Mouse (Mus musculus) thymus, adult 2 months (tissue): Measurements from ENCODE around the gene Grin2c. TPM values are rescaled to one million over a fixed set of nuclear protein-coding genes. Genes with fewer than 3 reads are reported as not detected.

Source experiments
- DNase-seq: peaks from one replicate; pipeline ENCODE4 v3.0.0; 2021
- H3K27ac ChIP-seq: fragments of 200-500 bp; 2 replicates; pipeline ENCODE4 v1.5.1; 2012; ENCODE audit warnings: low read length, control low read depth; ENCODE audit not compliant: control insufficient read depth, insufficient read depth
- H3K27me3 ChIP-seq: fragments of 200-500 bp; 2 replicates; pipeline ENCODE4 v1.6.1; 2012; ENCODE audit warnings: mild to moderate bottlenecking, low read length, moderate library complexity, mixed read lengths; ENCODE audit not compliant: control insufficient read depth, insufficient read depth
- H3K36me3 ChIP-seq: fragments of 200-500 bp; 2 replicates; pipeline ENCODE4 v1.6.1; 2012; ENCODE audit warnings: mild to moderate bottlenecking, low read length, moderate library complexity; ENCODE audit not compliant: control insufficient read depth, insufficient read depth
- H3K4me1 ChIP-seq: fragments of 200-500 bp; replicated peaks from 2 replicates; pipeline ENCODE4 v1.6.1; 2012; ENCODE audit warnings: low read length; ENCODE audit not compliant: control insufficient read depth, insufficient read depth
- H3K4me3 ChIP-seq: fragments of 200-500 bp; 2 replicates; pipeline ENCODE4 v1.5.1; 2012; ENCODE audit warnings: mild to moderate bottlenecking, low read length, control low read depth, moderate library complexity; ENCODE audit not compliant: control insufficient read depth, insufficient read depth
- CTCF ChIP-seq: fragments of 200-500 bp; IDR thresholded peaks from 2 replicates; pipeline ENCODE4 v1.5.1; 2012; ENCODE audit warnings: mild to moderate bottlenecking, control low read depth, low read length, moderate library complexity, borderline replicate concordance; ENCODE audit not compliant: control insufficient read depth, poor library complexity, insufficient read depth; ENCODE audit errors: extremely low read depth
- POLR2A ChIP-seq: fragments of 200-500 bp; IDR thresholded peaks from 2 replicates; pipeline ENCODE4 v1.6.1; 2012; ENCODE audit warnings: mild to moderate bottlenecking, low read length, control low read depth, moderate library complexity; ENCODE audit not compliant: control insufficient read depth, poor library complexity, insufficient read depth; ENCODE audit errors: extremely low read depth
- WGBS: fragments of 180-500 bp; shearing (Covaris S2); methylation state at CpG from one replicate; pipeline ENCODE4 v1.1.7; 2018; 5-methylcytosine and 5-hydroxymethylcytosine counted together
- polyA plus RNA-seq: library from polyadenylated mRNA; depleted of rRNA; stranded (reverse); fragments of >200 nt; gene quantifications from 2 replicates; pipeline ENCODE4 v1.2.3, GENCODE M21; 2012

Grin2c gene
- polyA plus RNA-seq, 1 experiment: 7.1 TPM

GRCm38 (mm10) chr11:115276780-115277603 lies 9.9 kb upstream of the Grin2c start, which contains the start of gene Fdxr:
Gene Fdxr, minus strand, starts transcription at chr11:115277050.
- peak within 1 kb of the TSS; percentile 52 for H3K27ac ChIP-seq
- DNase-seq: peak; percentile 98
- peaks cover 13% of the 10 kb centered on the region for H3K4me1 ChIP-seq
- peak within 1 kb of the TSS; percentile 56 for H3K4me3 ChIP-seq
- under 1% methylated on average over 42 of the region's 42 CpGs for WGBS
- no peaks in the 10 kb centered on the region for H3K27me3 ChIP-seq
- peak; percentile 75; the same call in 1 of the 2 replicates for TF ChIP-seq POLR2A
- TF ChIP-seq CTCF: 0 out of 2 replicates have a peak, but pooled peaks have one; percentile 16
- H3K36me3 ChIP-seq: no peaks in the 10 kb centered on the region

DNA sequence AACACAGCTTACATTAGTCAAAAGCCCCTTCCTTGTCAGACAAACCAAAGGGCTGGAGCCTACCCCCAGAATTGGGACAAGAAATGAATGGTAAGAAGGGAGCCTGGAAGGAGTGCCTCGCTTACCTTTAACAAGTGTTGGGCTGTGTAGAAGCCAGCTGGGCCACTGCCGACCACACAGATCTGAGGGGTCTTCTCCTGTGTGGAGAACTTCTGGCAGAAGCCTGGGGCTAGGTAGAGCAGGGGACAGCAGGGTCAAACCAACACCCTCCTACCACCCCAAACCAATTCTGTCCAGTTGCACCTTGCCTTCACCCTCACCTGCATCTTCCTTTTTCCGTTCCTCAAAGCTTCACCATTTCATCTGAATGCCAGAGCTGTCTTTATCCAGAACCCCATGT lies 8.9 kb upstream of the Grin2c start:
- 59% methylated on average over 3 of the region's 3 CpGs for WGBS
- DNase-seq: no peak
- Histone ChIP-seq H3K36me3 (no peaks in the 10 kb centered on the region), H3K27ac (no peak overlapping the region), H3K4me1 (peaks cover 13% of the 10 kb centered on the region), H3K27me3 (no peaks in the 10 kb centered on the region), H3K4me3 (no peak overlapping the region)
- no peak for TF ChIP-seq CTCF
- no peak for TF ChIP-seq POLR2A

DNA sequence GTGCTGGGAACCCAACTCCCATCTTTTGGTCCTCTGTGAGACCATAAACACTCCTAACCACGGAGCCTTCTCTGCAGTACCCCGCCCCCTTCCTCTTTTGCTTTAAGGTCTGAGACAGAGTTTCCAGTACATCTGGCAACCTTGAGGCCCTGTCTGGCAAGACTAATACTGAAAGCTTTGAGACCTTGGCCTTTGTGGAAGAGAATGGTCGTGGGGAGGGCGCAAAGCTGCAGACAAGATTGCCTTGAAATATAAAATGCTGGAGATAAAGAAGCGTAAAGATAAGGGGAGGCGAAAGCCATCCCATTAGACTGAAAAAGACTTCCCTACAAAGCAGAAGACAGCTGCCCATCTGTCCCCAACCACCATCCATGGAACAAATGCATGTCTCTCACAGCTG lies 8.5 kb upstream of the Grin2c start:
- Histone ChIP-seq H3K36me3 (no peaks in the 10 kb centered on the region), H3K27ac (no peak overlapping the region), H3K4me1 (peaks cover 13% of the 10 kb centered on the region), H3K4me3 (no peak overlapping the region), H3K27me3 (no peaks in the 10 kb centered on the region)
- DNase-seq: no peak
- WGBS: 60% methylated on average over 6 of the region's 6 CpGs
- TF ChIP-seq POLR2A (no peak), CTCF (no peak)

DNA sequence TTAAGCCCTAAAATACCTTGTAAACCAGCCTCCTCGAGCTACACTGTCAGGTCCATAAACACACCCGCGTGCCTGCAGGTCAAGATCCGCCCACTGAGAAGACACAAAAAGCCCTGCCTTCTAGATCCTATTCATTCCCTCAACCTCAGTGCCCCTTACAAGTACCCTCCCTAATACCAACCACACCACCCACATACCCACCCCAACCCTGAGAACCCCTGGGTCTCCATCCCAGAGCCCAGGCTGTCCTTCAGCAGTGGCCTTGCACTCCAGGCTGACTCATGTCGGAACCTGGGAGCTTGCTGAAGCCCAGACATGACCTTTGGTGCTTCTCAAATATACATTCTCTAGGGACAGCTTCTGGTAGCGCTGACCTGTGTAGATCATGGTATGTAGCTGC lies 7.7 kb upstream of the Grin2c start:
- Histone ChIP-seq H3K36me3 (no peaks in the 10 kb centered on the region), H3K4me3 (no peak overlapping the region), H3K27ac (no peak overlapping the region), H3K4me1 (peaks cover 13% of the 10 kb centered on the region), H3K27me3 (no peaks in the 10 kb centered on the region)
- 95% methylated on average over 6 of the region's 6 CpGs for whole genome bisulfite sequencing
- DNase-seq: no peak
- TF ChIP-seq CTCF (no peak), POLR2A (no peak)

GRCm38 (mm10) chr11:115274178-115274577 lies 7.1 kb upstream of the Grin2c start:
- Histone ChIP-seq H3K27ac (no peak overlapping the region), H3K4me1 (peaks cover 13% of the 10 kb centered on the region), H3K4me3 (no peak overlapping the region), H3K36me3 (no peaks in the 10 kb centered on the region), H3K27me3 (no peaks in the 10 kb centered on the region)
- 94% methylated on average over 7 of the region's 7 CpGs for WGBS
- no peak for DNase-seq
- TF ChIP-seq CTCF (no peak), POLR2A (no peak)

GRCm38 (mm10) chr11:115273735-115274134 lies 6.7 kb upstream of the Grin2c start:
- Histone ChIP-seq H3K4me1 (peaks cover 13% of the 10 kb centered on the region), H3K27me3 (no peaks in the 10 kb centered on the region), H3K36me3 (no peaks in the 10 kb centered on the region), H3K27ac (no peak overlapping the region), H3K4me3 (no peak overlapping the region)
- TF ChIP-seq POLR2A (no peak), CTCF (no peak)
- DNase-seq: no peak
- whole genome bisulfite sequencing: 92% methylated on average over 7 of the region's 7 CpGs
